In the genomic region with DNA sequence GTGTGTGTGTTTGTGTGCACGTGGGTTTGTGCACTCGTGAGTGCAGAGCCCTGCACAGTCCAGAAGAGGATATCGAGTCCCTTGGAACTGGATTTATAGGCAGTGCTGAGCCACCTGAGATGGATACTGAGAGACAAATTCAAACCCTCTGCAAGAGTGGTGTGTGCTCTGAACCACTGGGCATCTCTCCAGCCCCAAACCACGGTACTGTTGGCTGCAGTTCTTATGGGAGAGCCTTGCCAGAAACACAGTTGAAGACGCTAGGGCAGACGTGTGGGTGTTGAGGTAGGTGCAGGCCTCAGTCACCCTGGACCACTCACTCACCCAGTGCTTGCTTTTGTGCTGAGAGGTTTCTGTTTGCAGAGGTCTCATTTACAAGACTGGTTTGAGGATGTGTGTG, we compare ENCODE assay signal across 14 mouse cellular contexts. TPM values are rescaled to one million over a fixed set of nuclear protein-coding genes. Genes with fewer than 3 reads are reported as not detected.
DNase-seq lines count a peak whose midpoint lies in the region; ATAC-seq and TF ChIP-seq lines count a peak whose summit lies in the region.
"Had no signal": no experiment of that assay in that cellular context is flagged by ENCODE, and none has a peak within 500 bp of the region (broad histone marks: within the 10 kb centered on the region; RNA-seq: fewer than 3 reads in every experiment).

No protein-coding gene starts in this region.

- H3K36me3 ChIP-seq in hindbrain, postnatal 0 days (ENCODE audit: insufficient read depth, low read length) = no peaks in the 10 kb centered on the region
- no peaks in the 10 kb centered on the region for H3K36me3 ChIP-seq in hindbrain, embryonic 11.5 days (ENCODE audit: control insufficient read depth, insufficient read depth, low read length)
- H3K36me3 ChIP-seq in forebrain, embryonic 16.5 days (ENCODE audit: control insufficient read depth, insufficient read depth) = no peaks in the 10 kb centered on the region
- H3K36me3 ChIP-seq: limb, embryonic 13.5 days; midbrain, embryonic 13.5 days had no signal

- no peak overlapping the region for H3K4me2 ChIP-seq in hindbrain, postnatal 0 days (ENCODE audit: low read depth, low read length)
- H3K4me2 ChIP-seq in hindbrain, embryonic 11.5 days (replicated peaks; ENCODE audit: low read depth, low read length) = no peak overlapping the region
- H3K4me2 ChIP-seq in forebrain, embryonic 16.5 days (ENCODE audit: low read length) = no peak overlapping the region
- H3K4me2 ChIP-seq: limb, embryonic 13.5 days; midbrain, embryonic 13.5 days had no signal

- no peak overlapping the region for H3K27ac ChIP-seq in hindbrain, postnatal 0 days
- H3K27ac ChIP-seq in hindbrain, embryonic 11.5 days (ENCODE audit: low read depth, low read length) = no peak overlapping the region
- no peak overlapping the region for H3K27ac ChIP-seq in forebrain, embryonic 16.5 days (ENCODE audit: low read length)
- H3K27ac ChIP-seq: limb, embryonic 13.5 days; midbrain, embryonic 13.5 days had no signal

- TF ChIP-seq POLR2A in brain, embryonic 14.5 days (IDR thresholded peaks at IDR 0.05; ENCODE audit: borderline replicate concordance, extremely low read depth, insufficient read depth, insufficient read length, poor library complexity, severe bottlenecking) = no peak
- no peak for TF ChIP-seq POLR2A in lung, adult 2 months (IDR thresholded peaks at IDR 0.05; ENCODE audit: borderline replicate concordance, extremely low read depth, low read depth, low read length)

- H3K9me3 ChIP-seq in hindbrain, postnatal 0 days (ENCODE audit: low read length) = no peaks in the 10 kb centered on the region
- no peaks in the 10 kb centered on the region for H3K9me3 ChIP-seq in hindbrain, embryonic 11.5 days (ENCODE audit: control insufficient read depth, low read length)
- no peaks in the 10 kb centered on the region for H3K9me3 ChIP-seq in forebrain, embryonic 16.5 days (ENCODE audit: control insufficient read depth, low read length)
- H3K9me3 ChIP-seq: limb, embryonic 13.5 days; midbrain, embryonic 13.5 days had no signal

- H3K27me3 ChIP-seq in hindbrain, postnatal 0 days (ENCODE audit: insufficient read depth, low read length) = no peaks in the 10 kb centered on the region
- no peaks in the 10 kb centered on the region for H3K27me3 ChIP-seq in hindbrain, embryonic 11.5 days (ENCODE audit: control insufficient read depth, insufficient read depth, low read length)
- no peaks in the 10 kb centered on the region for H3K27me3 ChIP-seq in forebrain, embryonic 16.5 days (replicated peaks; ENCODE audit: control insufficient read depth, insufficient read depth, low read length)
- H3K27me3 ChIP-seq: limb, embryonic 13.5 days; midbrain, embryonic 13.5 days had no signal

- no peak for TF ChIP-seq CTCF in hindbrain, postnatal 0 days (IDR thresholded peaks at IDR 0.05; ENCODE audit: low read depth)
- TF ChIP-seq CTCF in brain, embryonic 14.5 days (IDR thresholded peaks at IDR 0.05; ENCODE audit: borderline replicate concordance, extremely low read depth, insufficient read depth, insufficient read length) = no peak
- no peak for TF ChIP-seq CTCF in lung, adult 2 months (IDR thresholded peaks at IDR 0.05; ENCODE audit: insufficient read depth, low read length)

- peak; percentile 53 for DNase-seq in adrenal gland, postnatal 10 days
- no peak for DNase-seq in adrenal gland, adult 8-10 months
- peak; percentile 40 for DNase-seq in hindbrain, postnatal 0 days (ENCODE audit: low spot score)
- DNase-seq in hindbrain, embryonic 11.5 days (ENCODE audit: low spot score) = no peak
- peak; percentile 56 for DNase-seq in brain, embryonic 14.5 days (ENCODE audit: low read depth)
- no peak for DNase-seq in embryo, embryonic 10 days (ENCODE audit: low spot score)
- no peak for DNase-seq in lung, adult 2 months
- DNase-seq: spleen, adult 18-20 months; thymus, adult 2 months had no signal

- no peak overlapping the region for H3K4me3 ChIP-seq in hindbrain, postnatal 0 days (ENCODE audit: low read length)
- H3K4me3 ChIP-seq in hindbrain, embryonic 11.5 days (ENCODE audit: low read depth, low read length) = no peak overlapping the region
- H3K4me3 ChIP-seq in forebrain, embryonic 16.5 days (replicated peaks; ENCODE audit: low read length) = no peak overlapping the region
- no peak overlapping the region for H3K4me3 ChIP-seq in lung, adult 2 months (replicated peaks; ENCODE audit: extremely low read depth, low read depth, low read length)
- H3K4me3 ChIP-seq: limb, embryonic 13.5 days; midbrain, embryonic 13.5 days had no signal

- H3K9ac ChIP-seq in hindbrain, postnatal 0 days (replicated peaks; ENCODE audit: low read length) = no peak overlapping the region
- H3K9ac ChIP-seq in hindbrain, embryonic 11.5 days (ENCODE audit: low read depth, low read length) = no peak overlapping the region
- no peak overlapping the region for H3K9ac ChIP-seq in forebrain, embryonic 16.5 days (replicated peaks; ENCODE audit: low read depth, low read length)
- H3K9ac ChIP-seq: limb, embryonic 13.5 days; midbrain, embryonic 13.5 days had no signal

- no peaks in the 10 kb centered on the region for H3K4me1 ChIP-seq in hindbrain, postnatal 0 days (ENCODE audit: insufficient read depth, low read length)
- H3K4me1 ChIP-seq in hindbrain, embryonic 11.5 days (replicated peaks; ENCODE audit: control insufficient read depth, insufficient read depth, low read length) = no peaks in the 10 kb centered on the region
- peaks cover 11% of the 10 kb centered on the region; the same call in 1 of the 2 replicates for H3K4me1 ChIP-seq in forebrain, embryonic 16.5 days (replicated peaks; ENCODE audit: control insufficient read depth, insufficient read depth, low read length)
- H3K4me1 ChIP-seq in lung, adult 2 months (ENCODE audit: control insufficient read depth, insufficient read depth, low read length) = no peaks in the 10 kb centered on the region
- H3K4me1 ChIP-seq: limb, embryonic 13.5 days; midbrain, embryonic 13.5 days had no signal

- WGBS in hindbrain, postnatal 0 days = 55% methylated on average over 6 of the region's 6 CpGs
- 70% methylated on average over 6 of the region's 6 CpGs for WGBS in hindbrain, embryonic 11.5 days
- 52% methylated on average over 6 of the region's 6 CpGs for WGBS in forebrain, embryonic 16.5 days
- WGBS in lung, adult 2 months = 59% methylated on average over 6 of the region's 6 CpGs

- ATAC-seq in hindbrain, postnatal 0 days = 0 out of 2 replicates have a peak, but pooled peaks have one; percentile 40
- ATAC-seq in hindbrain, embryonic 11.5 days (ENCODE audit: low FRiP score) = no peak
- peak; percentile 36 for ATAC-seq in forebrain, embryonic 16.5 days
- ATAC-seq: inflammation-experienced regulatory T-cells, adult 6 months; midbrain, embryonic 13.5 days; Patski had no signal

RNA-seq across cellular contexts. Expression of a gene that starts 41.1 kb away (rescaled TPM):
- 1 to 10 TPM; 7.2 to 7.7 TPM for total RNA-seq in adrenal gland, postnatal 10 days (2021)
- total RNA-seq in adrenal gland, adult 8-10 months (2022) = 10 to 100 TPM; 11.1 to 13.8 (median 12.3) TPM
- total RNA-seq in hindbrain, postnatal 0 days (2014; rRNA removed) = 18.8 and 25.7 TPM in 2 replicates
- polyA plus RNA-seq in hindbrain, postnatal 0 days (2015; fragmentation: Nextera tagmentation; extraction: Ambion mirVana) = 53.6 and 58.1 TPM in 2 replicates
- 8.0 and 9.9 TPM in 2 replicates for polyA plus RNA-seq in hindbrain, embryonic 11.5 days (2014; fragmentation: Nextera tagmentation; extraction: Ambion mirVana)
- polyA plus RNA-seq in brain, embryonic 14.5 days (2012; rRNA removed) = 15.5 and 18.0 TPM in 2 replicates
- 50.8 and 57.8 TPM in 2 replicates for polyA plus RNA-seq in forebrain, embryonic 16.5 days (2015; fragmentation: Nextera tagmentation; extraction: Ambion mirVana)
- 0.59 and 1.0 TPM in 2 replicates for polyA plus RNA-seq in lung, adult 2 months (2012; rRNA removed)

Comparison
In these comparisons a context has a peak if more than half of its experiments do, and no peak if none do; other contexts are left out.
1. DNase-seq: peak in adrenal gland, postnatal 10 days (single experiment), hindbrain, postnatal 0 days (single experiment) and brain, embryonic 14.5 days (single experiment); none in adrenal gland, adult 8-10 months (single experiment), hindbrain, embryonic 11.5 days (single experiment), embryo, embryonic 10 days (single experiment) and lung, adult 2 months (single experiment).